Comparison of ENCODE assay signal across 8 mouse cellular contexts in genomic region chr9:62363619-62364018, GRCm38 (mm10). TPM values are rescaled to one million over a fixed set of nuclear protein-coding genes. Genes with fewer than 3 reads are reported as not detected.
DNase-seq lines count a peak whose midpoint lies in the region; ATAC-seq and TF ChIP-seq lines count a peak whose summit lies in the region.

No protein-coding gene starts in this region.

- H3K4me2 ChIP-seq in CH12.LX (ENCODE audit: insufficient read depth, low read depth, poor library complexity, severe bottlenecking), result peak overlapping the region; percentile 83
- peak overlapping the region; percentile 56 for H3K4me2 ChIP-seq in forebrain, embryonic 12.5 days
- peak overlapping the region; percentile 53 for H3K4me2 ChIP-seq in heart, postnatal 0 days (ENCODE audit: low read depth, low read length)
- peak overlapping the region; percentile 66 for H3K4me2 ChIP-seq in neural tube, embryonic 14.5 days (ENCODE audit: low read depth, low read length)

- H3K36me3 ChIP-seq in CH12.LX (replicated peaks in 1 of 2; ENCODE audit: control insufficient read depth in 1 of 2, insufficient read depth in 1 of 2, low read length in 1 of 2), result peaks cover 7 to 47% of the 10 kb centered on the region in 2 experiments
- 0 out of 2 replicates have a peak, but pooled peaks cover 7% of the 10 kb centered on the region for H3K36me3 ChIP-seq in forebrain, embryonic 12.5 days (replicated peaks)
- H3K36me3 ChIP-seq in heart, postnatal 0 days (replicated peaks; ENCODE audit: control insufficient read depth, insufficient read depth, low read length), result peaks cover 4% of the 10 kb centered on the region; the same call in 1 of the 2 replicates
- no peaks in the 10 kb centered on the region for H3K36me3 ChIP-seq in neural tube, embryonic 14.5 days (ENCODE audit: control insufficient read depth, insufficient read depth, low read length)
- H3K36me3 ChIP-seq in testis, adult 2 months (ENCODE audit: control insufficient read depth, insufficient read depth, low read length), result no peaks in the 10 kb centered on the region

- peaks cover 30 to 89% of the 10 kb centered on the region in 2 experiments for H3K4me1 ChIP-seq in CH12.LX (ENCODE audit: control insufficient read depth in 1 of 2, insufficient read depth in 2 of 2)
- peaks cover 92% of the 10 kb centered on the region for H3K4me1 ChIP-seq in forebrain, embryonic 12.5 days
- H3K4me1 ChIP-seq in heart, postnatal 0 days (ENCODE audit: control insufficient read depth, insufficient read depth), result peaks cover 80% of the 10 kb centered on the region
- H3K4me1 ChIP-seq in neural tube, embryonic 14.5 days (ENCODE audit: control insufficient read depth, insufficient read depth, low read length), result peaks cover 52% of the 10 kb centered on the region
- peaks cover 31% of the 10 kb centered on the region for H3K4me1 ChIP-seq in testis, adult 2 months (ENCODE audit: control insufficient read depth, insufficient read depth, low read length)

- H3K27ac ChIP-seq in CH12.LX (ENCODE audit: insufficient read depth, low read depth), result peak overlapping the region; percentile 43
- peak overlapping the region; percentile 88 for H3K27ac ChIP-seq in forebrain, embryonic 12.5 days
- peak overlapping the region; percentile 52 for H3K27ac ChIP-seq in heart, postnatal 0 days (ENCODE audit: low read depth)
- H3K27ac ChIP-seq in neural tube, embryonic 14.5 days (ENCODE audit: low read depth, low read length), result peak overlapping the region; percentile 80
- H3K27ac ChIP-seq in testis, adult 2 months (ENCODE audit: control insufficient read depth, insufficient read depth, low read depth, low read length), result no peak overlapping the region

- no peak for TF ChIP-seq RAD21 in CH12.LX (IDR thresholded peaks at IDR 0.05; ENCODE audit: low read depth, low read length)

- H3K27me3 ChIP-seq in CH12.LX (replicated peaks), result no peaks in the 10 kb centered on the region
- H3K27me3 ChIP-seq in forebrain, embryonic 12.5 days, result no peaks in the 10 kb centered on the region
- H3K27me3 ChIP-seq in heart, postnatal 0 days (ENCODE audit: control insufficient read depth, insufficient read depth, low read length), result no peaks in the 10 kb centered on the region
- H3K27me3 ChIP-seq in neural tube, embryonic 14.5 days (ENCODE audit: control insufficient read depth, insufficient read depth, low read length), result no peaks in the 10 kb centered on the region
- no peaks in the 10 kb centered on the region for H3K27me3 ChIP-seq in testis, adult 2 months (ENCODE audit: control insufficient read depth, insufficient read depth, low read length)

- H3K9me3 ChIP-seq in CH12.LX (replicated peaks; ENCODE audit: low read length), result no peaks in the 10 kb centered on the region
- no peaks in the 10 kb centered on the region for H3K9me3 ChIP-seq in forebrain, embryonic 12.5 days
- no peaks in the 10 kb centered on the region for H3K9me3 ChIP-seq in heart, postnatal 0 days (replicated peaks; ENCODE audit: control insufficient read depth, low read length)
- H3K9me3 ChIP-seq in neural tube, embryonic 14.5 days (ENCODE audit: control insufficient read depth, low read length), result no peaks in the 10 kb centered on the region

- H3K4me3 ChIP-seq in CH12.LX (replicated peaks in 1 of 3; ENCODE audit: low read depth in 2 of 3, low read length in 2 of 3, poor library complexity in 1 of 3), result peak overlapping the region in 1 of 3 experiments; percentile 40
- peak overlapping the region; percentile 27 for H3K4me3 ChIP-seq in forebrain, embryonic 12.5 days (replicated peaks)
- peak overlapping the region; percentile 17 for H3K4me3 ChIP-seq in heart, postnatal 0 days (ENCODE audit: low read depth, low read length)
- peak overlapping the region; percentile 26 for H3K4me3 ChIP-seq in neural tube, embryonic 14.5 days (ENCODE audit: low read depth, low read length)
- H3K4me3 ChIP-seq in testis, adult 2 months (ENCODE audit: control insufficient read depth, low read depth, low read length), result peak overlapping the region; percentile 54

- in situ Hi-C loops in CH12.LX (cut with MboI; ENCODE audit: low pct_ligation_motif_present, low pct_unique_long_range_greater_than_20kb, low sequenced_read_pairs), result no loop called here

- WGBS in forebrain, embryonic 12.5 days, result 0% methylated on average over 24 of the region's 24 CpGs
- 6% methylated on average over 24 of the region's 24 CpGs for WGBS in heart, postnatal 0 days
- WGBS in neural tube, embryonic 14.5 days, result under 1% methylated on average over 24 of the region's 24 CpGs

- dilution Hi-C loops in CH12.LX (cut with MboI; ENCODE audit: extremely low pct_ligation_motif_present, extremely low pct_unique_long_range_greater_than_20kb, low sequenced_read_pairs), result no loop called here

- ATAC-seq in cerebellum, adult (ENCODE audit: insufficient number of reproducible peaks, low FRiP score, low TSS enrichment), result peak; percentile 96
- peak; percentile 93 for ATAC-seq in forebrain, embryonic 12.5 days (ENCODE audit: low FRiP score)
- peak; percentile 81 for ATAC-seq in heart, postnatal 0 days (ENCODE audit: insufficient read depth, low read depth)
- peak; percentile 97 for ATAC-seq in neural tube, embryonic 14.5 days (ENCODE audit: low read depth)

- H3K79me2 ChIP-seq in CH12.LX (replicated peaks; ENCODE audit: control insufficient read depth, extremely low read depth, insufficient read depth, poor library complexity, severe bottlenecking), result peaks cover 97% of the 10 kb centered on the region

- peak; percentile 66 for TF ChIP-seq POLR2A in CH12.LX (IDR thresholded peaks at IDR 0.05; ENCODE audit: low read depth, low read length)
- no peak for TF ChIP-seq POLR2A in testis, adult 2 months (IDR thresholded peaks at IDR 0.05; ENCODE audit: control insufficient read depth, low read depth, low read length)

- peak; percentile 85 for DNase-seq in CH12.LX (ENCODE audit: extremely low read depth)
- peak; percentile 92 for DNase-seq in heart, postnatal 0 days (ENCODE audit: low spot score)
- DNase-seq in kidney, postnatal 4 days, result peak; percentile 87 to 93
- DNase-seq in lung, adult 18-20 months, result peak; percentile 94

- H3K9ac ChIP-seq in CH12.LX (ENCODE audit: insufficient read depth, low read depth), result peak overlapping the region; percentile 82
- H3K9ac ChIP-seq in forebrain, embryonic 12.5 days, result peak overlapping the region; percentile 56
- H3K9ac ChIP-seq in heart, postnatal 0 days (replicated peaks; ENCODE audit: low read depth, low read length), result peak overlapping the region; percentile 21; the same call in 1 of the 2 replicates
- peak overlapping the region; percentile 52 for H3K9ac ChIP-seq in neural tube, embryonic 14.5 days (replicated peaks; ENCODE audit: low read depth, low read length)

- TF ChIP-seq EP300 in CH12.LX (IDR thresholded peaks at IDR 0.05; ENCODE audit: low read length), result no peak
- no peak for TF ChIP-seq EP300 in heart, postnatal 0 days (IDR thresholded peaks at IDR 0.05; ENCODE audit: low read depth)

- TF ChIP-seq CTCF in CH12.LX (conservative IDR thresholded peaks at IDR 0.05 in 1 of 2, IDR thresholded peaks at IDR 0.05 in 1 of 2; ENCODE audit: low read depth in 2 of 2, low read length in 2 of 2), result peak in 1 of 2 experiments; percentile 5; a peak in 1 of 4 replicates
- TF ChIP-seq CTCF in heart, postnatal 0 days (IDR thresholded peaks at IDR 0.05; ENCODE audit: low read depth), result no peak
- TF ChIP-seq CTCF in testis, adult 2 months (IDR thresholded peaks at IDR 0.05; ENCODE audit: control insufficient read depth, insufficient read depth, insufficient replicate concordance, low read depth, low read length), result no peak

TF ChIP-seq in CH12.LX, 34 proteins besides CTCF, POLR2A, EP300 and RAD21 (continues in another document):
- TF ChIP-seq CHD1 (IDR thresholded peaks at IDR 0.05; ENCODE audit: low read depth, low read length) (no peak), MAX (IDR thresholded peaks at IDR 0.05; ENCODE audit: low read length) (peak; percentile 98), MXI1 (IDR thresholded peaks at IDR 0.05; ENCODE audit: low read depth, low read length) (peak; percentile 98), MEF2A (IDR thresholded peaks at IDR 0.05; ENCODE audit: borderline replicate concordance, low read depth, low read length) (no peak), ETS1 (conservative IDR thresholded peaks at IDR 0.05; ENCODE audit: low read depth, low read length) (no peak; the same call in 1 of the 2 replicates), KAT2A (IDR thresholded peaks at IDR 0.05; ENCODE audit: insufficient replicate concordance, low read length) (no peak), USF1 (IDR thresholded peaks at IDR 0.05; ENCODE audit: low read depth, low read length) (peak; percentile 66), MAZ (IDR thresholded peaks at IDR 0.05; ENCODE audit: low read depth, low read length) (0 out of 2 replicates have a peak, but pooled peaks have one; percentile 42), SMC3 (IDR thresholded peaks at IDR 0.05; ENCODE audit: low read depth, low read length) (no peak), POLR2AphosphoS2 (IDR thresholded peaks at IDR 0.05; ENCODE audit: low read depth, low read length) (peak; percentile 74; the same call in 1 of the 2 replicates), GABPA (IDR thresholded peaks at IDR 0.05; ENCODE audit: insufficient replicate concordance, low read depth, low read length) (no peak), JUND (conservative IDR thresholded peaks at IDR 0.05; ENCODE audit: low read depth, low read length) (no peak), CHD2 (IDR thresholded peaks at IDR 0.05; ENCODE audit: low read length) (no peak), PAX5 (IDR thresholded peaks at IDR 0.05; ENCODE audit: low read length) (no peak), RCOR1 (conservative IDR thresholded peaks at IDR 0.05; ENCODE audit: low read depth, low read length) (no peak), USF2 (conservative IDR thresholded peaks at IDR 0.05; ENCODE audit: low read depth, low read length) (0 out of 2 replicates have a peak, but pooled peaks have one; percentile 12), ZMIZ1 (IDR thresholded peaks at IDR 0.05; ENCODE audit: low read depth, low read length) (peak; percentile 61), TCF12 (IDR thresholded peaks at IDR 0.05; ENCODE audit: low read depth, low read length) (peak; percentile 49), UBTF (IDR thresholded peaks at IDR 0.05; ENCODE audit: low read depth, low read length) (no peak), SIN3A (IDR thresholded peaks at IDR 0.05; ENCODE audit: low read length) (peak; percentile 58; the same call in 1 of the 2 replicates)

RNA-seq across cellular contexts. Expression of gene Anp32a, which starts 22.5 kb away (rescaled TPM):
- total RNA-seq in CH12.LX (2012; rRNA removed) (585 and 608 TPM in 2 replicates), CH12.LX (2014; rRNA removed) (809 and 869 TPM in 2 replicates)
- 1,207 and 1,391 TPM in 2 replicates for polyA plus RNA-seq in CH12.LX (2012; ENCODE audit: insufficient read length, low read depth)
- polyA plus RNA-seq in forebrain, embryonic 12.5 days (2016; fragmentation: Nextera tagmentation; extraction: Ambion mirVana), result 203 and 223 TPM in 2 replicates
- 20.8 and 28.8 TPM in 2 replicates for total RNA-seq in heart, postnatal 0 days (2014; rRNA removed; ENCODE audit: low replicate concordance)
- polyA plus RNA-seq in heart, postnatal 0 days (2015; fragmentation: Nextera tagmentation; extraction: Ambion mirVana), result 127 and 132 TPM in 2 replicates
- polyA plus RNA-seq in neural tube, embryonic 14.5 days (2014; fragmentation: Nextera tagmentation; extraction: Ambion mirVana), result 69.7 and 77.4 TPM in 2 replicates
- polyA plus RNA-seq in testis, adult 2 months (2012; rRNA removed), result 5.6 and 7.2 TPM in 2 replicates

Comparison
In these comparisons a context has a peak if more than half of its experiments do, and no peak if none do; other contexts are left out.
1. H3K9ac ChIP-seq: peak in every context shown above with its lines; median percentile 82 in CH12.LX; 56 in forebrain, embryonic 12.5 days; 52 in neural tube, embryonic 14.5 days; 21 in heart, postnatal 0 days.